Mouse (Mus musculus): ENCODE results near the gene Il17rd. TPM values are rescaled to one million over a fixed set of nuclear protein-coding genes. Genes with fewer than 3 reads are reported as not detected.

The Il17rd gene
- polyA plus RNA-seq, 1 experiment from 2014 or later, result 0.17 TPM

DNA sequence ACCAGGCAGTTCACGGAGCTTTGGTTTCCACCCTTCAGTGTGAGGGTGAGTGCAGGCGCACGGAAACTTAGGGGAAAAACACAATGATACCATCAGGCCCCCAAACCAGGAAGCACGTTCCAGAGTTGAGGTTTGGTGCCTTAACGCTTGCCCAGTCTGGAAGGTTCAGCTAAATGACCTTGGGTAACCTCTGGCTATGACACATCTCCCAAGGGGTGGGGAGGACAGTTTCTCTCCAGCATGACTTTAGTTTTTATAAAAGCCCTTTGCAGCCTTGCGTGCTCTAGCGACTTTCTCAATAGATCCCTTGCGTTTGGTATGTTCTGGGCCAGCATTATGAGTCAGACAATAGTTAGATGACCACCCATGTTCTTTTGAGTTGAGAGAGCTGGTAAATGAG lies 84.8 kb downstream of the Il17rd start:
- 34% methylated on average over 8 of the region's 8 CpGs for WGBS (ENCODE audit: insufficient replicate concordance)
- Histone ChIP-seq H3K27ac (no peak overlapping the region), H3K9ac (no peak overlapping the region), H3K27me3 (no peaks in the 10 kb centered on the region), H3K4me2 (no peak overlapping the region), H3K9me3 (replicated peaks) (no peaks in the 10 kb centered on the region), H3K36me3 (no peaks in the 10 kb centered on the region), H3K4me1 (replicated peaks) (no peaks in the 10 kb centered on the region), H3K4me3 (replicated peaks) (no peak overlapping the region)
- DNase-seq (no peak), ATAC-seq (ENCODE audit: low read depth) (no peak)

DNA sequence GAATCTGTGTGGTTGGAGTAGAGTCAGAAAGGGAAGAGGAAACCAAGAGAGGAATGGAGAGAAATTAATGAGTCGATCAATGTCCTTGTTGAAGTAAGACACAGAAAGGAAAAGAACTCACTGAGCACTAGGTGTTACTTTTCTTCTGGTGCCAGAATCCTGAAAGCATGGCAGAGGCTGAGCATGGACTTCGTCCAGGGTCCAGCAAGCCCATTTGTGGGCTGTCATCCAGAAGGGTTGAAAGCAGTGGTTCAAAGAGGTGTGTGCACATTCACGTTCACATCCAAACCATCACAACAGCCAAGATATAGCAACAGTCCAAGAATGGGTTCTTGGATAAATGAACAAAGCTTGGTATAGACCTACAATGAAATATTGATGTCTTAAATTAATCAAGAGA lies 91.3 kb downstream of the Il17rd start:
- H3K9me3 ChIP-seq (replicated peaks), result no peaks in the 10 kb centered on the region
- no peak overlapping the region for H3K4me2 ChIP-seq
- H3K36me3 ChIP-seq, result no peaks in the 10 kb centered on the region
- DNase-seq (no peak), ATAC-seq (ENCODE audit: low read depth) (no peak)
- no peak overlapping the region for H3K27ac ChIP-seq
- H3K9ac ChIP-seq, result no peak overlapping the region
- H3K4me3 ChIP-seq (replicated peaks), result no peak overlapping the region
- no peaks in the 10 kb centered on the region for H3K27me3 ChIP-seq
- 69% methylated on average over 3 of the region's 3 CpGs for WGBS (ENCODE audit: insufficient replicate concordance)
- no peaks in the 10 kb centered on the region for H3K4me1 ChIP-seq (replicated peaks)

DNA sequence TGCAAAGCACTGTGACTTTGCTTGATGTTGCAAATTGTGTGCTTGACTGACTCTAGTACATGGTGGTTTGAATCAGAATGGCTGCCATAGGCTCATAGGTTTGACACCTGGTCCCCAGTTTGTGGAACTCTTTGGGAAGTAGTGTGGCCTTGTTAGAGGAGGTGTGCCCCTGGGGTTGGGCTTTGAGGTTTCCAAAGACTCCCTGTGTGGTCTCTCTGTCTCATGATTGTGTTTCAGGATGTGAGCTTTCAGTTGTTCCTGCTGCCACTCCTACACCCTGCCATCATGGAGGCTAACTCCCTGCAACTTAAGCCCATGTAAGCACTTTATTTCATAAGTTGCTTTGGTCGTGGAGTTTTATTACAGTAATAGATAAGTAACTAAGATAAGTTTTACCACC lies 91.9 kb downstream of the Il17rd start:
- Histone ChIP-seq H3K4me1 (replicated peaks) (no peaks in the 10 kb centered on the region), H3K4me3 (replicated peaks) (no peak overlapping the region), H3K27me3 (no peaks in the 10 kb centered on the region), H3K4me2 (no peak overlapping the region), H3K9ac (no peak overlapping the region), H3K36me3 (no peaks in the 10 kb centered on the region), H3K9me3 (replicated peaks) (no peaks in the 10 kb centered on the region), H3K27ac (no peak overlapping the region)
- DNase-seq, result no peak
- no peak for ATAC-seq (ENCODE audit: low read depth)
- WGBS (ENCODE audit: insufficient replicate concordance), result 36% methylated on average over 1 of the region's 1 CpGs

DNA sequence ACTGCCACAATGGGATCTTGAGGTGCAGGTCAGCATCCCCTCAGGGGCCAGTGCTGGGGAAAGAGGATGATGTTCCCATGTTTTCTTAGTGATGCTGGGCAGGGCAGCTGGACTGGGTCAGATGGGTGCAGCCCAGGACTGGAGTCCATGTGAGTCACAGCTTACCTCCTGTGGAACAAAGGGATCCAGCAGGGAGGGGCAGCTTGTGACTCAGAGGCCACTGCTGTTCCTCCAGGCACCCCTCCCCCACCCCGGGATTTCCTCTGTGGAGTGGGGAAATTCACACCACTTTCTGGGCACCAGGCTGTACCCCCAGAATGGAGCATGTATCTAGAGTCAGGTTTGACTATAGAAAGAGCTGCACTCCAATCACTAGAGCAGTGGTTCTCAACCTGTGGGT lies 92.8 kb downstream of the Il17rd start:
- DNase-seq (no peak), ATAC-seq (ENCODE audit: low read depth) (no peak)
- H3K4me1 ChIP-seq (replicated peaks), result no peaks in the 10 kb centered on the region
- WGBS (ENCODE audit: insufficient replicate concordance), result 20% methylated on average over 1 of the region's 1 CpGs
- no peak overlapping the region for H3K4me2 ChIP-seq
- no peak overlapping the region for H3K27ac ChIP-seq
- H3K36me3 ChIP-seq, result no peaks in the 10 kb centered on the region
- H3K27me3 ChIP-seq, result no peaks in the 10 kb centered on the region
- no peak overlapping the region for H3K4me3 ChIP-seq (replicated peaks)
- H3K9me3 ChIP-seq (replicated peaks), result no peaks in the 10 kb centered on the region
- H3K9ac ChIP-seq, result no peak overlapping the region

DNA sequence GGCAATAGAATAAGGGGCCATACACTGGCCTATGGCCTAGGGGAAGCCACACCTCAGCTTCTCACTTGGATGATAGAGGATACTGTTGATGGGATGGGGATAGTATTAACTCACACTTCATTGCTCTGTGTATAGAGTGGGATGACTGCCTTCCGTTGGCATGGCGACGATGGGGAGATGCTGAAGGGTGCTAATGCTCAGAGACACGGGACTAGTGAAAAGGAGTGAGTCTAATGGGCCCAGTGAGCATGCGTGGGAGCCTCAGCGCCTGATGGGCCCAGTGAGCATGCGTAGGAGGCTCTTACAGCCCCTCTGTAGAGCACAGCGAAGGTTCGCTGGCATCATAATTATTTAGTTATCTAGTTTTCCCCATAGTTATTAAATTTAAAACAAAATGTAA lies 100.2 kb downstream of the Il17rd start:
- WGBS (ENCODE audit: insufficient replicate concordance), result 76% methylated on average over 9 of the region's 9 CpGs
- no peak for DNase-seq
- H3K4me1 ChIP-seq (replicated peaks), result no peaks in the 10 kb centered on the region

DNA sequence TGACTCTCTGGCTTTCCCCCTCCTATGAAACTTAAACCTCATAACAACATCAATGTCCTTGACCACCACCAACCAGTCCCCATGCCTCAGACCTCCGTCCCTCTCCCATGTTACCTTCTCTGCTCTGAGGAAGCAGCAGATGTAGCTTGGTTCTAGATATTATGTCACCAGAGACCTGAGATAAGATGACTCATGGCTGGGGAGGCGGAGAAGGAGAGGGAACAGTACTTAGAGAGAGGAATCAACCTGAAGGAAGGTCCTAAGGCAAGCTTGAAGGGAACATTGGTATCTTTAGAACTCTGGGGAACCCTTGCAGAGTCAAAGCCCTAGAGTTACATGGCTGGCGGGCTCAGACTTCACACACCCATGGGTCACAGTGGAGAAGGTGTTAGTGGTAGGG lies 101.2 kb downstream of the Il17rd start:
- Histone ChIP-seq H3K9me3 (replicated peaks) (no peaks in the 10 kb centered on the region), H3K4me2 (no peak overlapping the region), H3K36me3 (no peaks in the 10 kb centered on the region), H3K4me3 (replicated peaks) (no peak overlapping the region), H3K27me3 (no peaks in the 10 kb centered on the region), H3K9ac (no peak overlapping the region), H3K27ac (no peak overlapping the region), H3K4me1 (replicated peaks) (no peaks in the 10 kb centered on the region)
- ATAC-seq (ENCODE audit: low read depth) (no peak), DNase-seq (no peak)
- 51% methylated on average over 3 of the region's 3 CpGs for WGBS (ENCODE audit: insufficient replicate concordance)

More for the DNA sequence above, 100.2 kb downstream of the Il17rd start:
- no peak for ATAC-seq (ENCODE audit: low read depth)
- Histone ChIP-seq H3K36me3 (no peaks in the 10 kb centered on the region), H3K4me3 (replicated peaks) (no peak overlapping the region), H3K9me3 (replicated peaks) (no peaks in the 10 kb centered on the region), H3K9ac (no peak overlapping the region), H3K27me3 (no peaks in the 10 kb centered on the region), H3K27ac (no peak overlapping the region), H3K4me2 (no peak overlapping the region)

DNA sequence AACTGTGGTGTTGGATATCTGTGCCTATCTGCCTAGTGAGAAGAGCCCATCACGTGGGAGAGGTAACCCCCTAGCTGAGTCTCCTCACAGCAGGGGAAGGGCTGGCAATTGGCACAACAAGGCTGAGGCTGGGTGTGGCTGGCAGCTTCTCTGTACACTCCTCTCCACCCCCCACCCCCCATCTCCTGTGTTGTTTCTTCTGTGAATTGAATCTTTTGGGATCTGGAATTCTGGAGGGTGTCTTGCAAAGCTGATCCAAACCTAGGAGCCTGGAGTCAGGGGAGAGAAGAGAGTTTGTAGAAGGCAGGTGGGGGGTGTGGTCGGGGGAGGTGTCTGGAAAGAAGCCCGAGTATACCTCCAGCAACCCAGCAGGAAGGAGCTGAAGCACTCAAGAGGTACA lies 102.7 kb downstream of the Il17rd start:
- ATAC-seq (ENCODE audit: low read depth) (no peak), DNase-seq (no peak)
- Histone ChIP-seq H3K27ac (no peak overlapping the region), H3K27me3 (no peaks in the 10 kb centered on the region), H3K9ac (no peak overlapping the region), H3K36me3 (no peaks in the 10 kb centered on the region), H3K4me2 (no peak overlapping the region), H3K4me3 (replicated peaks) (no peak overlapping the region), H3K4me1 (replicated peaks) (no peaks in the 10 kb centered on the region), H3K9me3 (replicated peaks) (no peaks in the 10 kb centered on the region)
- 29% methylated on average over 3 of the region's 3 CpGs for WGBS (ENCODE audit: insufficient replicate concordance)

DNA sequence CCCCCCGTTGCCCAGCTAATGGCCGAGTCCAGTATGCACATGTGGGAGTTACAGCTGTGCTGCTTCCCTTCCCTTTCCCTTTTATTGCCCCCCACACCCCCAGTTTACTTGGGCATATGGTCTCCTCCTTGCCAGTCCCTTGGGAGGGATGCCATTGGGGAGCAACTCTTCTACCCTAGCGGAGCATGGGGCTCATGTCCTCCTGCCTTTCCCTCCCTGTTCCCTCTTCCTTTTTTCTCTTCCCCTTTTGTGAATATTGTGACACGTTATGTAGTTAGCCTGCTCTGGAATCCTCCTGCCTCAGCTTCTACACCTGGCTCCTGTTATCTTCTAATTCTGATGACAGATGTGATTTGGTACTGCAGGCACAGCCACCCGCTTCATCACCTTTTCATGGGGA lies 103.9 kb downstream of the Il17rd start:
- no peaks in the 10 kb centered on the region for H3K36me3 ChIP-seq
- no peak for DNase-seq
- ATAC-seq (ENCODE audit: low read depth), result no peak
- H3K9me3 ChIP-seq (replicated peaks), result no peaks in the 10 kb centered on the region
- no peak overlapping the region for H3K4me3 ChIP-seq (replicated peaks)
- no peak overlapping the region for H3K9ac ChIP-seq
- no peak overlapping the region for H3K27ac ChIP-seq
- no peaks in the 10 kb centered on the region for H3K4me1 ChIP-seq (replicated peaks)
- no peaks in the 10 kb centered on the region for H3K27me3 ChIP-seq
- WGBS (ENCODE audit: insufficient replicate concordance), result 62% methylated on average over 5 of the region's 5 CpGs
- no peak overlapping the region for H3K4me2 ChIP-seq

DNA sequence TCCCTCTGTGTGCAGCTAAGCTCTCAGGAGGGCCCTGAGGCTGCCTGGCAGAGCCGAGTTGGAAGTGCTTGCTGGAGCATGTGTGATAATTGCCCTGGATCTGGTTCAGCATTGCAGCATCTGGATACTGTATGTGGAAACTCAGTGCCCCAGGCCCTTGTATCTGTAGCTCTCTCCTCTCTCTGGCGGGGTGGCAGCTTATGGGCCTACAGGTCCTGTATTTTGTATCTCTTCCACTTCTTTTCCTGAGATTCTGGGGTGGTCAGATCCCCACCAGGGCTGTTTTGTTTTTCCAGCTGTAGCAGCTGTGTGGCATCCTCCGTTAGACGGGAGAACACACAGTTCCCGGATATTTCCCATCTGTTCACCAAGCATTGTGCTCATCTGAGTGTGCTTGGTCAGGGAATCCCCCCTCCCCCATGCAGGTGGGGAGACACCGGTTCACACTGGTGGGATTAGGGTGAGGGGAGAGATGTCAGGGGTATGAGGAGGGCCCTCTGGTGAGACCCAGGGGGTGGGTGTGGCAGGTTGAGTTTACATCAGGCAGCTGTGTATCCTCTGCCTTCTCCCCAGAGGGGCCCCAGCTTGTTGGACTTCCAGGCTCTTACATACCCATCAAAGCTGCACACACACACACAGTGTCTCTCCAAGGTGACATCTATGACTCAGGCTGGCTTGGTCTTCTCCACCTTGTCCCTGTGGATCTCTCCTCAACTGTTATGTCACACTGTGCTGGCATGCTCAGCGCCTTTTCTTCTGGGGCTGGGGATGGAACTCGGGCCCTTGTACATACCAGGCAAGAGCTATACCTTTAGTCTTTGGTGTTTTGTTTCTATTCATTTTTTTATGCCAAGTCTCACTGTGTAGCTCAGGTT lies 106.7 kb downstream of the Il17rd start:
- ATAC-seq (ENCODE audit: low read depth) (no peak), DNase-seq (no peak)
- no peak overlapping the region for H3K27ac ChIP-seq
- H3K27me3 ChIP-seq, result no peaks in the 10 kb centered on the region
- H3K4me3 ChIP-seq (replicated peaks), result no peak overlapping the region
- H3K36me3 ChIP-seq, result no peaks in the 10 kb centered on the region
- WGBS (ENCODE audit: insufficient replicate concordance), result 58% methylated on average over 8 of the region's 8 CpGs
- no peak overlapping the region for H3K4me2 ChIP-seq
- H3K9me3 ChIP-seq (replicated peaks), result no peaks in the 10 kb centered on the region
- H3K4me1 ChIP-seq (replicated peaks), result no peaks in the 10 kb centered on the region
- no peak overlapping the region for H3K9ac ChIP-seq

DNA sequence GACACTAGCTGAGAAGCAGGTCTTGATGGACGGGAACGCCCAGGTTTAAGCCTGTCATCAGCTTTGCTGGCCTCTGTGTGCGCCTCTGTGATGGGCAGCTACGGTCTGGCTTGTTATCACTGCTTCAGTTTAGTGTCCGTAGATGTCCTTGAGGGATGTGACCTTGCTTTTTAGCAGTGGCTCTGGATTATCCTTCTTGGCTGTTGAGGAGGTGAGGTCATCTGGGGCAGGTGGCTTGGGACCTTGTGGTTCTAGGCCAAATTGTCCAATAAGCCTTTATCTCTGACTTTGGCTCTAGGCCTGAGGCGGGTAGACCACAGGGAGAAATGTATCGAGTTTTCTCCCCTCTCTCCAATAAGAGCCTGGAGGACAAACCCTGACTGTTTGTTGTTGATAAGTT lies 109.0 kb downstream of the Il17rd start:
- no peaks in the 10 kb centered on the region for H3K9me3 ChIP-seq (replicated peaks)
- DNase-seq (no peak), ATAC-seq (ENCODE audit: low read depth) (no peak)
- H3K4me2 ChIP-seq, result no peak overlapping the region
- H3K27me3 ChIP-seq, result no peaks in the 10 kb centered on the region
- H3K9ac ChIP-seq, result no peak overlapping the region
- H3K27ac ChIP-seq, result no peak overlapping the region
- H3K4me1 ChIP-seq (replicated peaks), result no peaks in the 10 kb centered on the region
- no peak overlapping the region for H3K4me3 ChIP-seq (replicated peaks)
- WGBS (ENCODE audit: insufficient replicate concordance), result 64% methylated on average over 7 of the region's 7 CpGs
- no peaks in the 10 kb centered on the region for H3K36me3 ChIP-seq

DNA sequence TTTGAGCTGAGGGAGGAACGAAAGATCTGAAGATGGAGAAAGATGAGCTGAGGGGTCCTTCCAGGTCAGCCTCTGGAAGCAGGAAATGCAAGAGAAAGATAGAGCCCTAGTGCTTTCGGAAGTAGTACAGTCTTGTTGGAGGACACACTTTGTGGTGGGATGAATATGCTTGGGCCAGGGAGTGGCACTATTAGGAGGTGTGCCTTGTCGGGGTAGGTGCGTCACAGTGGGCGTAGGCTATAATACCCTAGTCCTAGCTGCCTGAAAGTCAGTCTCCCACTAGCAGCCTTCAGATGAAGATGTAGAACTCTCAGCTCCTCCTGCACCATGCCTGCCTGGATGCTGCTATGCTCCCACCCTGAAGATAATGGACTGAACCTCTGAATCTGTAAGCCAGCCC lies 110.7 kb downstream of the Il17rd start:
- WGBS (ENCODE audit: insufficient replicate concordance), result 66% methylated on average over 5 of the region's 5 CpGs

DNA sequence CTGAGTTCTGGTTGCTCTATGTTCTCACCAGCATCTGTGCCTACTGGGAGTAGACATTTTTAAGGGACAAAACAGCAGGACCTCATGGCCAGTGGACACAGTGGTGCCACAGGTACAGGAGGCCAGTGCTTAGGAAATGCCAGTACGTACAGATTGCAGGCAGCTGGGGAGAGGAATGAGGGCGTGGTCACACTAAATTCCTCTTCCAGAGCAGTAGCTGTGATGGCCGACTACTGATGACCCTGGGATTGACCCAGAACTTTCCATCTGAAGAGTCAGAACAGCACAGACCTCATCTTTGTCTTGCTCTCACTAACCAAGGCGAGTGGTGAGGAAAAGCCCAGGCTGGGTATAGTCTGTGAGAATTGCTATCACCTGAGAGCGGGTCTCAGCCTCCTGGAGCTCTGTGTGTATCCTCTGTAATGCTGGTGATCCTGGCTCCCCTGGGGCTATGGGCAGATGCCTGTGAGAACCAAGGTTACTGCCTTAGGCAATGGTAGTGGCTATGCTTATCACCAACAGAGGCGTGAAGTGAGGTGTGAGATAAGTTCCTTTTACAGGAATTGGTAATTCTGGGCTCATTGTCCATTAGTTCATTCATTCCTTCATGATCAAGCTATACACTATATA lies 111.4 kb downstream of the Il17rd start:
- Histone ChIP-seq H3K4me3 (replicated peaks) (no peak overlapping the region), H3K9ac (no peak overlapping the region), H3K4me1 (replicated peaks) (no peaks in the 10 kb centered on the region), H3K27ac (no peak overlapping the region), H3K36me3 (no peaks in the 10 kb centered on the region), H3K27me3 (no peaks in the 10 kb centered on the region), H3K9me3 (replicated peaks) (no peaks in the 10 kb centered on the region), H3K4me2 (no peak overlapping the region)
- 31% methylated on average over 6 of the region's 6 CpGs for WGBS (ENCODE audit: insufficient replicate concordance)
- DNase-seq, result no peak
- no peak for ATAC-seq (ENCODE audit: low read depth)

More for the DNA sequence above, 110.7 kb downstream of the Il17rd start:
- H3K4me3 ChIP-seq (replicated peaks), result no peak overlapping the region
- H3K4me2 ChIP-seq, result no peak overlapping the region
- no peaks in the 10 kb centered on the region for H3K27me3 ChIP-seq
- no peaks in the 10 kb centered on the region for H3K36me3 ChIP-seq
- no peaks in the 10 kb centered on the region for H3K4me1 ChIP-seq (replicated peaks)
- no peak overlapping the region for H3K9ac ChIP-seq
- DNase-seq (no peak), ATAC-seq (ENCODE audit: low read depth) (no peak)
- H3K27ac ChIP-seq, result no peak overlapping the region
- no peaks in the 10 kb centered on the region for H3K9me3 ChIP-seq (replicated peaks)

Measured in liver, embryonic 13.5 days (tissue).